Mouse (Mus musculus) lung, postnatal 0 days (tissue): ENCODE measurements around the gene Metrn. TPM values are rescaled to one million over a fixed set of nuclear protein-coding genes. Genes with fewer than 3 reads are reported as not detected.

Experiments used
- ATAC-seq: fragments of 200-750 bp; cut with Nextera tagmentation; 2 replicates; pipeline ENCODE4 v1.8.0; 2017; ENCODE audit warnings: moderate library complexity
- DNase-seq: peaks from one replicate; pipeline ENCODE4 v3.0.0-alpha.2; 2016; ENCODE audit warnings: low spot score
- H3K27ac ChIP-seq: fragments of 300-500 bp; sonication (generic); 2 replicates; pipeline ENCODE4 v1.5.1; 2014; ENCODE audit warnings: antibody characterized with exemption, mild to moderate bottlenecking, low read length, mixed read lengths
- H3K27me3 ChIP-seq: fragments of 300-500 bp; sonication (generic); replicated peaks from 2 replicates; pipeline ENCODE4 v1.6.1; 2014; ENCODE audit warnings: low read length, mixed read lengths; ENCODE audit not compliant: insufficient read depth
- H3K36me3 ChIP-seq: fragments of 300-500 bp; sonication (generic); 2 replicates; pipeline ENCODE4 v1.6.1; 2014; ENCODE audit warnings: low read length, mixed read lengths; ENCODE audit not compliant: insufficient read depth
- H3K4me1 ChIP-seq: fragments of 300-500 bp; sonication (generic); 2 replicates; pipeline ENCODE4 v1.6.1; 2014; ENCODE audit warnings: antibody characterized with exemption, low read depth, low read length, mixed read lengths; ENCODE audit not compliant: insufficient read depth
- H3K4me2 ChIP-seq: fragments of 300-500 bp; sonication (generic); replicated peaks from 2 replicates; pipeline ENCODE4 v1.6.1; 2014; ENCODE audit warnings: low read depth, mild to moderate bottlenecking, low read length, moderate library complexity, mixed read lengths
- H3K4me3 ChIP-seq: fragments of 300-500 bp; sonication (generic); 2 replicates; pipeline ENCODE4 v1.5.1; 2014; ENCODE audit warnings: low read depth, low read length
- H3K9ac ChIP-seq: fragments of 300-500 bp; sonication (generic); replicated peaks from 2 replicates; pipeline ENCODE4 v1.6.1; 2014; ENCODE audit warnings: low read depth, mild to moderate bottlenecking
- H3K9me3 ChIP-seq: fragments of 300-500 bp; sonication (generic); 2 replicates; pipeline ENCODE4 v1.6.1; 2016; ENCODE audit warnings: low read length, mixed read lengths
- CTCF ChIP-seq: IDR thresholded peaks from 2 replicates; pipeline ENCODE4 v1.5.1; 2016; ENCODE audit warnings: antibody characterized with exemption, mild to moderate bottlenecking
- EP300 ChIP-seq: IDR thresholded peaks from 2 replicates; pipeline ENCODE4 v1.6.1; 2016; ENCODE audit warnings: antibody characterized with exemption, mild to moderate bottlenecking, control low read depth
- WGBS: fragments of 180-500 bp; shearing (Covaris S2); extraction: QIAGEN DNeasy Blood & Tissue Kit; methylation state at CpG from one replicate; pipeline ENCODE4 v1.1.7; 2014; 5-methylcytosine and 5-hydroxymethylcytosine counted together
- polyA plus RNA-seq: library from polyadenylated mRNA; unstranded; fragments of >200 nt; fragmentation: Nextera tagmentation; extraction: Ambion mirVana; gene quantifications from 2 replicates; pipeline ENCODE4 v1.2.1, GENCODE M21; 2015

Metrn gene
- polyA plus RNA-seq, 1 experiment from 2014 or later = 19.1 TPM

DNA sequence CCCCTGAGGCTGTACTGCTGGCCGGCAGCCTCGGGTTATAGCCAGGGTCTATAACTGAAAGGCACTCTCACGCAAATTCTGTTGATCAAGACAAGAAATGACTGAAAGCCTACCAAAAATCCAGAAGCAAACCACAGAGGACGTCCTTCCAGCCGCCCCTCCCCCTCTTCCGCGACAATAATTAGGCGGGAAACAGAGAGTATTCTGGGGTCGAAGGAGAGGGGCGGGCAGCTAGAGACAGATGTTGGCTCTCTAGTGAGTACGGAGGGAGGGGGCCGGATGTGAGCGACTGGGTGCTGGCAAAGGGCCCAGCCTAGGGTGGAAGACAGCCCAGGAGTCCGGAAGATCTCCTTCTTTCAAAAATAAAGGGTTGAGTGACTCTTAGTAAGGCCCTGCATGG, 4.3 kb downstream of the Metrn start, which contains the start of gene Fam173a:
Gene Fam173a (minus strand): TSS at position 287 of the 400 bp plus-strand sequence.
- ATAC-seq = peak; percentile 81
- peak within 1 kb of the TSS; percentile 68 for H3K4me3 ChIP-seq
- peak within 1 kb of the TSS; percentile 94 for H3K4me2 ChIP-seq
- H3K36me3 ChIP-seq = no peaks in the 10 kb centered on the region
- H3K27ac ChIP-seq = peak within 1 kb of the TSS; percentile 76
- no peak for TF ChIP-seq EP300
- TF ChIP-seq CTCF = no peak
- H3K9me3 ChIP-seq = no peaks in the 10 kb centered on the region
- peaks cover 9% of the 10 kb centered on the region; the same call in 1 of the 2 replicates for H3K4me1 ChIP-seq
- H3K9ac ChIP-seq = peak within 1 kb of the TSS; percentile 39
- H3K27me3 ChIP-seq = no peaks in the 10 kb centered on the region
- WGBS = 2% methylated on average over 14 of the region's 14 CpGs
- peak; percentile 91 for DNase-seq

DNA sequence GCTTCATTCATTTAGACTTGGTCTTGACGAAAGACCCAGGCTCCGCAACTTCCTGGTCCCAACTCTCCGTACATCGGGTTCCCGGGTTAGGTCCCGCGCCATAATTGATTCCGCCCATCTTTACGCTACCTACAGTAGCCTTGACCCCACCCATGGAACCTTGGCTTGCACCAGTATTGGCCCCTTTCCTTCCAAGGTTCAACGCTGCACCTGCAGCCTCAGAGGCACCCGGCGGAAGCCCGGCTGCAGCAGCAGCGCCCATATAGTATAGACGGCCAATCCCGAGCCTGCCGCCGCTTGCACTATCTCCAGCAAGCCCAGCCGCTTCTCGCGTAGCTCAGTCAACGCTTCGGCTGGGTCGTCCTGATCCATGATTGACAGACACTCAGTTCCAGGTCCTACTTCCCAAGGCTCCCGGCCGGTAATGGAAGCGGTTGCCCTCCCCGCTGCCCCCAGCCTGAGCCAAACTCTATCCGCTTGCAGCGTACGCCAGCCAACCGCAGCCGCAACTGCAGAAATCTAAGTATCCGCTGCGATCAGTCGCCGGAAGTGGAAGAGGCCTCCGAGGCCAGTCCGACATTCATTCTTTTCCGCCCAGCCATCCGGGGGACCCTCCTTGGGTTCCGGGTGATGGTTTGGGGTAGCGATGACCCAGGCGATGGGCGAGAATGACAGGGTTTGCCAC, 5.0 kb downstream of the Metrn start:
- peak overlapping the region; percentile 76 for H3K27ac ChIP-seq
- H3K4me3 ChIP-seq = peak overlapping the region; percentile 68
- peak overlapping the region; percentile 94 for H3K4me2 ChIP-seq
- DNase-seq = peak; percentile 88
- WGBS = 1% methylated on average over 45 of the region's 45 CpGs
- H3K4me1 ChIP-seq = peaks cover 9% of the 10 kb centered on the region; the same call in 1 of the 2 replicates
- H3K27me3 ChIP-seq = no peaks in the 10 kb centered on the region
- peak; percentile 79 for ATAC-seq
- no peaks in the 10 kb centered on the region for H3K9me3 ChIP-seq
- H3K9ac ChIP-seq = peak overlapping the region; percentile 39
- H3K36me3 ChIP-seq = no peaks in the 10 kb centered on the region
- TF ChIP-seq EP300 (no peak), CTCF (no peak)

DNA sequence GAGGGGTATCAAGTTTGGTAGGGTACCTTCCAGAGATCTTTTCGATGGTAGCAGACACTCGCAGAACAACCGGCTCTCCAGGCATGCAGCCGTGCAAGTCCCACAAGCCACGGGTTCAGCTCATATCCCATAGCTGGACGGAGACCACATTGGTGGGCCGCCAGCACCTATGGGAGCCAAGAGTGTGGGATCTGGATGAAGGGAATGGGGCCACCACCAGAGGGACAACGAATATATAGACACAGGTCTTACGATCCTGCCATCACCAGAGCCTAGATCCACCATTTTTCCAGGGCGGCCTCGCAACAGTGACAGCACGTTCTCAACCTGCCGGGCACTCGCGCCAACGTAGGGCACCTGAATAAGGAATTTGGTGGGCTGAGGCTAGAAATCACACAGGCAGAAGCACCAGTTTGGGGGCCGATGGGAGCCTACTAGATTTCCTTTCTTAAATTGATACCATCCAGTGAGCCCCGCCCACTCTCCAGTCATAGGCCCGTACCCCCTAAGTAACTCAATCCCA, 5.6 kb downstream of the Metrn start:
- TF ChIP-seq EP300 = no peak
- peak; percentile 18; the same call in 1 of the 2 replicates for TF ChIP-seq CTCF
- Histone ChIP-seq H3K27me3 (no peaks in the 10 kb centered on the region), H3K9me3 (no peaks in the 10 kb centered on the region), H3K4me1 (peaks cover 9% of the 10 kb centered on the region; the same call in 1 of the 2 replicates), H3K36me3 (no peaks in the 10 kb centered on the region), H3K4me3 (peak overlapping the region; percentile 68), H3K4me2 (peak overlapping the region; percentile 94), H3K27ac (no peak overlapping the region), H3K9ac (peak overlapping the region; percentile 39)
- WGBS = 22% methylated on average over 19 of the region's 19 CpGs
- no peak for DNase-seq
- no peak for ATAC-seq

DNA sequence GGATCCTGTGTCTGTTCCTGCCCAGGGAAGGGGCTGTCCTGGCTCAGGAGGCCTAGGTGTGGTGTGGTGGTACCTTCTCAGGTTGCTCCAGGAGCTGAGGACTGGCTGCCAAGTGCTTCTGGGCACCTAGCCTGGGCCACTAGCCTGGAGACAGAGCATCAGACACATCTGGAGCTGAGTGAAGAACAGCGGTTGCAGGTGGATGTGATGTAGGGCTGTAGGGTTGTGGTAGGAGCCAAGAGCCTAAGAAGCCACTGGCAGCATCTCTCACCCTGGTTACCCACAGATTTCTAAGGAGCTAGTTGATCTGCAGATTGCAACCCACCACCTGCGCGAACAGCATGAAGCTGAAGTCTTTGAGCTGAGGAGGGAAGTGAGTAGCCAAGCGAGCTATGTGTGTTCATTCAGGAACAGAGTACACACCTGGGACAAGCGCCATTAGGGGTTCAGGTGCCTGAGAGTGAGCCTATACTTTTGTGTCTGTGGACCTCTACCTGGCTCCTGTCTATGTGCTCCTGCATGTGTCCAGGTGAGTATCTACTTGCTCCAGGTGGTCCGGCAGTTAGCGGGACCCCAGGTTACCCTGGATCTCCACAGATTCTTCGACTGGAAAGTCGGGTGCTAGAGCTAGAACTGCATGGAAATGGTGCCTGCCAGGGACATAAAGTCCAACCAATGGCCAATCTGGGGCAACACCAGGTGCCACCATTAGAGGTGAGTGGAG, 10.0 kb downstream of the Metrn start:
- Histone ChIP-seq H3K36me3 (peaks cover 5% of the 10 kb centered on the region), H3K4me1 (peaks cover 8% of the 10 kb centered on the region; the same call in 1 of the 2 replicates), H3K27ac (no peak overlapping the region), H3K9ac (no peak overlapping the region), H3K4me2 (no peak overlapping the region), H3K27me3 (no peaks in the 10 kb centered on the region), H3K4me3 (no peak overlapping the region), H3K9me3 (no peaks in the 10 kb centered on the region)
- 91% methylated on average over 9 of the region's 9 CpGs for WGBS
- DNase-seq (no peak), ATAC-seq (no peak)
- TF ChIP-seq EP300 (no peak), CTCF (no peak)

DNA sequence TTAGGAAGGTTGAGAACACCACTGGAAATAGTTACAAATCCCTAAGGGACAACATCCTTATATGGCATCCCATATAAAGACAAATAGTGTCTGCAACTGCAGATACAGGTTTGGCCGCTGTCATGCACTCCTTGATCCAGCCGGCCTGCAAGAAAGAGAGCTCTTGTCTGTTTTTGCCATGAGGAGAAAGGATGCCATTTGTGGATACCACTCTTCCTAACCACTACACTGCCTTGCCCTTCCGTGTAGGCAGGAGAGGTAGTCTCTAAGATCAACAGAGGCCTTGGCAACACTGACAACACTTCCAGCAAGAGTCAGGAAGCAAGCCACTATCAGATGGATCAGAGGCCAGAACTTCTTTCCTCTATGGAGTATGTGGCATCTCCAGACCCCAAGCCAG, 10.7 kb downstream of the Metrn start, which contains the start of gene Ccdc78:
Gene Ccdc78 (plus strand): TSS at position 301 of the 400 bp plus-strand sequence.
- H3K36me3 ChIP-seq = peaks cover 7% of the 10 kb centered on the region
- no peaks in the 10 kb centered on the region for H3K9me3 ChIP-seq
- WGBS = 67% methylated on average over 3 of the region's 3 CpGs
- H3K4me2 ChIP-seq = peak within 1 kb of the TSS; percentile 65
- DNase-seq (no peak), ATAC-seq (no peak)
- no peaks in the 10 kb centered on the region for H3K27me3 ChIP-seq
- peak within 1 kb of the TSS; percentile 54 for H3K4me3 ChIP-seq
- H3K27ac ChIP-seq = no peak within 1 kb of the TSS
- H3K4me1 ChIP-seq = peaks cover 8% of the 10 kb centered on the region; the same call in 1 of the 2 replicates
- 0 out of 2 replicates have a peak within 1 kb of the TSS, but pooled peaks have one; percentile 1 for H3K9ac ChIP-seq
- TF ChIP-seq EP300 (no peak), CTCF (no peak)

DNA sequence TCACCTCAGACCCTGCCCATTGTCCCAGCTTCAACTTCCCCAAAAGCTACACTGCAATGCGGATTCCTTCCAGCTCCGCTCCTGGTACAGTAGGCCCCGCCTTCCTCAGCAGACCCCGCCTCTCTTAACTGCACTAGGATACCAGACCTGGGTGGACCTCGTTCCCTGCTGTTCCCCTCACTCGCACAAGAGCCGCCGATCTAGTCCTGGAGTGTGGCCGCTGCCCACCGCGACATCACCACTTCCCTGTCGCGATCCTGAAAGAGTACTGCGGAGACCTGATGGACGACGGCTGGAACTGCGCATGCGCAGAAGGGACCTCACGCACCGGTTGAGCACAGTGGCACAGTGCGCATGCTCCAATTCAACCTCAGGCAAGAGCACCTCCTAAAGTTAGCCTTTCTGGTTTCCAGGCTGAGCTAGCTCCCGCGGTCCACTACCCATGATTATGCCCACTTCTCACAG, 11.6 kb downstream of the Metrn start, which contains the start of gene Haghl:
Gene Haghl (minus strand): TSS at position 393 of the 465 bp plus-strand sequence.
- peak within 1 kb of the TSS; percentile 1; the same call in 1 of the 2 replicates for H3K9ac ChIP-seq
- WGBS = under 1% methylated on average over 23 of the region's 23 CpGs
- peaks cover 8% of the 10 kb centered on the region; the same call in 1 of the 2 replicates for H3K4me1 ChIP-seq
- peak within 1 kb of the TSS; percentile 65 for H3K4me2 ChIP-seq
- H3K27ac ChIP-seq = no peak within 1 kb of the TSS
- ATAC-seq (peak; percentile 91), DNase-seq (peak; percentile 98)
- TF ChIP-seq CTCF = peak; percentile 18
- no peak for TF ChIP-seq EP300
- H3K4me3 ChIP-seq = peak within 1 kb of the TSS; percentile 54
- H3K9me3 ChIP-seq = no peaks in the 10 kb centered on the region
- no peaks in the 10 kb centered on the region for H3K27me3 ChIP-seq
- H3K36me3 ChIP-seq = peaks cover 11% of the 10 kb centered on the region
